Mouse (Mus musculus) liver, embryonic 12.5 days (tissue): Measurements from ENCODE around the gene Gm8439. TPM values are rescaled to one million over a fixed set of nuclear protein-coding genes. Genes with fewer than 3 reads are reported as not detected.
"Not testable (repeated sequence)": the region's sequence is repeated elsewhere in the genome, so short reads cannot be mapped to it uniquely, and the experiment has no call there.

ENCODE experiments used
- ATAC-seq: fragments of 200-750 bp; cut with Nextera tagmentation; 2 replicates; pipeline ENCODE4 v1.8.0; 2017; ENCODE audit warnings: moderate number of reproducible peaks, mild to moderate bottlenecking, moderate library complexity
- H3K27ac ChIP-seq: fragments of 300-500 bp; sonication (generic); 2 replicates; pipeline ENCODE4 v1.5.1; 2016; ENCODE audit warnings: mild to moderate bottlenecking
- H3K27me3 ChIP-seq: fragments of 300-500 bp; sonication (generic); replicated peaks from 2 replicates; pipeline ENCODE4 v1.6.1; 2016; ENCODE audit warnings: mild to moderate bottlenecking, moderate library complexity
- H3K36me3 ChIP-seq: fragments of 300-500 bp; sonication (generic); 2 replicates; pipeline ENCODE4 v1.6.1; 2016; ENCODE audit warnings: mild to moderate bottlenecking, moderate library complexity
- H3K4me1 ChIP-seq: fragments of 300-500 bp; sonication (generic); 2 replicates; pipeline ENCODE4 v1.6.1; 2016
- H3K4me2 ChIP-seq: fragments of 300-500 bp; sonication (generic); 2 replicates; pipeline ENCODE4 v1.6.1; 2016; ENCODE audit warnings: mild to moderate bottlenecking, moderate library complexity
- H3K4me3 ChIP-seq: fragments of 300-500 bp; sonication (generic); 2 replicates; pipeline ENCODE4 v1.5.1; 2016; ENCODE audit warnings: mild to moderate bottlenecking, moderate library complexity
- H3K9ac ChIP-seq: fragments of 300-500 bp; sonication (generic); 2 replicates; pipeline ENCODE4 v1.6.1; 2016; ENCODE audit warnings: mild to moderate bottlenecking, moderate library complexity
- H3K9me3 ChIP-seq: fragments of 300-500 bp; sonication (generic); replicated peaks from 2 replicates; pipeline ENCODE4 v1.6.1; 2016; ENCODE audit warnings: mild to moderate bottlenecking, moderate library complexity
- WGBS: fragments of 180-500 bp; shearing (Covaris S2); methylation state at CpG from one replicate; pipeline ENCODE4 v1.1.7; 2016; ENCODE audit not compliant: insufficient replicate concordance; 5-methylcytosine and 5-hydroxymethylcytosine counted together
- polyA plus RNA-seq: library from polyadenylated mRNA; unstranded; fragments of >200 nt; fragmentation: Nextera tagmentation; extraction: Ambion mirVana; gene quantifications from 2 replicates; pipeline ENCODE4 v1.2.1, GENCODE M21; 2016

The Gm8439 gene
- polyA plus RNA-seq, 1 experiment from 2014 or later: not detected

DNA sequence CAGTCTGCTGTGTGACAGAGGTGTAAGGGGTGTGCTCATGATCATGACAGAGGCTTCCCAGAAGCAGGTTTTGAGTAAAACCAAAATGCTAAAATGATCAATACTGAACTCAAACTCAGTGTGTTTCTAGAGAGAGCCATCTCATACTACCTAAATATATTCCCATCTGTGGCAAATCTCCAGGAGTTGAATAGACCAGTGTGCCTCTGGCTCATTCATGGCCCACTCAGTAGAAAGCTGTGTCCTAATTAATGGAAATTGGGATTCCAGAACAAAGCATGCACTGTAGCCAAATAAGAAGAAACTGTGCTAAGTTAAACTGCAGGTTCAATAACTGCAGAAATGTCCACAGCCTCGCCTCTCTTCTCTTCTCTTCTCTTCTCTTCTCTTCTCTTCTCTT lies 1.6 kb upstream of the Gm8439 start:
- Histone ChIP-seq H3K4me1 (peaks cover 27% of the 10 kb centered on the region), H3K9ac (no peak overlapping the region), H3K36me3 (no peaks in the 10 kb centered on the region), H3K9me3 (no peaks in the 10 kb centered on the region), H3K4me3 (no peak overlapping the region), H3K27me3 (peaks cover 49% of the 10 kb centered on the region), H3K27ac (no peak overlapping the region), H3K4me2 (no peak overlapping the region)
- no peak for ATAC-seq
- WGBS: 52% methylated on average over 1 of the region's 1 CpGs

DNA sequence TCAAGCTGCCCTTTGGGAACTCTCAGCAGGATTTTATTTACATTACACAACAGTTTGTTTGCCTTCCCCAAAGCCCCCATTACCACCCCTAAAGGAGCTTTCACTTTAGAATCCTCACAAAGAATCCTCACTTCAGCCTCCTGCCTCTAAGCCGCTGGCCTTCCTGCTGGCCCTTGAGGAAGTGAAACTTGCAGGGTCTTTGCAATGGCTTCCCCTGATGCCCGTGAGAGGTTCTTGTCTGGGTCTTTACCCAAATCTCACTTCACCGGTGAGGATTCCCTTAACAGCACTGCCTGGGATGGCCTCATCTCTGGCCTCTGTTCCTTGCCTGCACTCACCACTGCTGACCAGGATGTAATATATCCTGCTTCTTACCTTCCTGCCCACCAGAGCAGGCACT lies 525 bp downstream of the Gm8439 start:
- Histone ChIP-seq H3K4me1 (peaks cover 27% of the 10 kb centered on the region), H3K36me3 (no peaks in the 10 kb centered on the region), H3K27me3 (peaks cover 47% of the 10 kb centered on the region), H3K4me2 (peak overlapping the region; percentile 6; the same call in 1 of the 2 replicates), H3K9me3 (no peaks in the 10 kb centered on the region), H3K4me3 (no peak overlapping the region), H3K27ac (no peak overlapping the region), H3K9ac (no peak overlapping the region)
- 24% methylated on average over 3 of the region's 3 CpGs for WGBS
- no peak for ATAC-seq

DNA sequence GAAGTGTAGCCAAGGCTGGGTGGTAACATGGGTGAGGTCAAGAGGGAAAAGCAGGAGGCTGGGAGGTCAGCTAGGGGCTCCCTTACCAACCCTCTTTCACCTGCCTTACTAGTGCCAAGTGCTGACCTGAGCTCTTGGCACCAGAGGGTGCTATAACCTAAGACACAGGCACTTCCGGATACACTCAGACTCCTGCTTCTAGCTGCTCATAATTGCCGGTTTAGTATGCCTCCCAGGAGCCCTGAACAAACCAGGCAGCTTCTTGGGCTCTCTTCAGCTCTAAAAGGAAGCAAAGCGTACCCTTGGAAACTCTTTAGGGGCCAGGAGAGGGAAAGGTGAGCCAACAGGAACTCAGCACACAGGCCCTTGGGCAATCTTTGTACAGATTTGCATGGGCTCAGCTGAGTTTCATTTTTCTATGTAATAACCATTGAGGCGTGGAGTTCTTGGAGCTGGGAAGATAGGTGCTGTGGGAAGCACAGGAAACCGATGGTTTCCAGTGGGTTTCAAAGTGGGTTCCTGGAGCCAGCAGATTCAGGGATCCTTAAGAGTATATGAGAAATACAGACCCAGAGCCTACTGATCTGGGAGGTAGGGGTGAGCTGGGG lies 1.4 kb downstream of the Gm8439 start:
- Histone ChIP-seq H3K9ac (peak overlapping the region; percentile 22; the same call in 1 of the 2 replicates), H3K4me2 (peak overlapping the region; percentile 39)
- peak; percentile 85 for ATAC-seq

DNA sequence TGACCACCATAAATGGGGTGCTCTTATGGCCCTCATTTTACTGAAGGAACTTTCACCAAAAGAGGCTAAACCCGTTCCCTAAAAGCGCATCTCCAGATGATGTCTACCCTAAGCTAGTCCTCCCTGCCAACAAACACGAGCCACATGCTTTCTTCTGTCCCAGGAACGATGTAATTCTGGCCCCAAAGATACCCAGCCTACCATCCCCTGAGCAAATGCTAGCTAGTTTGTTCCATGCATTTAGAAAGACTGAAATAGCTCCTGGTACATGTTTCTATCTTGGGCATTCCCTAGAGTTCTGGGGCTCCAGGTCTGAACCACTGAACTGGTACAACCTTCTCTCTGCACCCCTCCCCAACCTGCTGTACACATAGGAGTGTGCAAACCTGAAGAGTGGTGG lies 2.4 kb downstream of the Gm8439 start:
- Histone ChIP-seq H3K9ac (no peak overlapping the region), H3K4me3 (no peak overlapping the region), H3K36me3 (no peaks in the 10 kb centered on the region), H3K9me3 (no peaks in the 10 kb centered on the region), H3K27me3 (peaks cover 37% of the 10 kb centered on the region), H3K4me2 (no peak overlapping the region), H3K4me1 (peaks cover 36% of the 10 kb centered on the region), H3K27ac (no peak overlapping the region)
- ATAC-seq: no peak
- WGBS: 75% methylated on average over 4 of the region's 4 CpGs

More for the DNA sequence above, 1.4 kb downstream of the Gm8439 start:
- H3K9me3 ChIP-seq: no peaks in the 10 kb centered on the region
- H3K4me1 ChIP-seq: peaks cover 27% of the 10 kb centered on the region
- 30% methylated on average over 5 of the region's 5 CpGs for WGBS
- H3K27me3 ChIP-seq: peaks cover 44% of the 10 kb centered on the region
- H3K4me3 ChIP-seq: no peak overlapping the region
- no peaks in the 10 kb centered on the region for H3K36me3 ChIP-seq
- 0 out of 2 replicates have a peak overlapping the region, but pooled peaks have one; percentile 5 for H3K27ac ChIP-seq

DNA sequence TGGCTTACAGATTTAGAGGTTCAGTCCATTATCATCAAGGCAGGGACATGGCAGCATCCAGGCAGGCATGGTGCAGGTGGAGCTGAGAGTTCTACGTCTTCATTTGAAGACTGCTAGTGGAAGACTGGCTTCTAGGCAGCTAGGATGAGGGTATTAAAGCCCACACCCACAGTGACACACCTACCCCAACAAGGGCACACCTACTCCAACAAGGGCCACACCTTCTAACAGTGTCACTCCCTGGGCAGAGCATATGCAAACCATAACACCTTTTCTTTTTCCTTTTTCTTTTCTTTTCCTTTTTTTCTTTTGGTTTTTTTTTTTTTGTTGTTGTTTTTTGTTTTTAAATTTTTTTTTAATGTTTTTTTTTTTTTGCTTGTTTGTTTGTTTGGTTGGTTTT lies 7.7 kb downstream of the Gm8439 start:
- H3K4me1 ChIP-seq: peaks cover 30% of the 10 kb centered on the region
- not testable (repeated sequence) for H3K27me3 ChIP-seq, H3K4me3 ChIP-seq, H3K4me2 ChIP-seq, H3K27ac ChIP-seq, H3K9me3 ChIP-seq, H3K9ac ChIP-seq, H3K36me3 ChIP-seq
- WGBS: 56% methylated on average over 1 of the region's 1 CpGs
- peak; percentile 61; the same call in 1 of the 2 replicates for ATAC-seq

DNA sequence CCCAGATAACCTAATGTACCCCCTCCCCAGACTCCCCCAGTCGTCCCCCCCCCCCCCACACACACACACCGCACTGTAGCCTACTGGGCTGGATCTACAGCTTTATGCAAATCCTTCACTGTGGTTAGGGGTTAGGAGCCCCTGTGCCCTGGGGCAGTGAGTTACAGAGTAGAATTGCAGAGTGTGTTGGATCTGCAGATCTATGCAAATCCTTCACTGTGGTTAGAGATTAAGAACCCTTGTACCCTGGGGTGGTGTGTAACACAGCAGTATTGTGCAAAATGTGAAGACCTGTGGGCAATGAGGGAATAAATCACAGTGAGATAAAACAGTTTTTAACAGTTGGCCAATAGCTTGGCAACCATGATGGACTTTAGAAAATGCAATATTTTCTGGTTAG lies 10.4 kb downstream of the Gm8439 start:
- H3K4me2 ChIP-seq: no peak overlapping the region
- 0 out of 2 replicates have a peak overlapping the region, but pooled peaks have one; percentile 25 for H3K27ac ChIP-seq
- no peak overlapping the region for H3K9ac ChIP-seq
- H3K36me3 ChIP-seq: no peaks in the 10 kb centered on the region
- no peaks in the 10 kb centered on the region for H3K27me3 ChIP-seq
- H3K9me3 ChIP-seq: no peaks in the 10 kb centered on the region
- H3K4me1 ChIP-seq: peaks cover 30% of the 10 kb centered on the region
- no peak for ATAC-seq
- no peak overlapping the region for H3K4me3 ChIP-seq
- WGBS: 22% methylated on average over 2 of the region's 2 CpGs

DNA sequence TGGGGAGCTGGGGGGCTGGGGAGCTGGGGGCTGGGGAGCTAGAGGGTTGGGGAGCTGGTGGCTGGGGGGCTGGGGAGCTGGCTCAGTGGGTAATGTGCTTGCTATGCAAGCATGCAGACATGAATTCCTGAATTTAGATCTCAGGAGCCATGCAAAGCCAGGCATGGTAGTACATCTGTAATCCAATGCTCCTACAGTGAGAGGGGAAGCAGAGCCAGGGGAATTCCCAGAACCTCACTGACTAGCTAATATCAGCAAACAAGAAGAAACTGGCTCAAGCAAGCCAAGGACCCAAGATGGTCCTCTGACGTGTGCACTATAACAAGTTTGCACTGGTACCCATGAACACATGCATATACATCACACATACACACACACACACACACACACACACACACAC lies 13.2 kb downstream of the Gm8439 start:
- H3K4me3 ChIP-seq: no peak overlapping the region
- H3K4me1 ChIP-seq: peaks cover 14% of the 10 kb centered on the region
- no peak overlapping the region for H3K4me2 ChIP-seq
- H3K9me3 ChIP-seq: no peaks in the 10 kb centered on the region
- no peak overlapping the region for H3K9ac ChIP-seq
- WGBS: 60% methylated on average over 1 of the region's 1 CpGs
- no peak for ATAC-seq
- no peak overlapping the region for H3K27ac ChIP-seq
- no peaks in the 10 kb centered on the region for H3K36me3 ChIP-seq
- H3K27me3 ChIP-seq: no peaks in the 10 kb centered on the region; the same call in 1 of the 2 replicates

DNA sequence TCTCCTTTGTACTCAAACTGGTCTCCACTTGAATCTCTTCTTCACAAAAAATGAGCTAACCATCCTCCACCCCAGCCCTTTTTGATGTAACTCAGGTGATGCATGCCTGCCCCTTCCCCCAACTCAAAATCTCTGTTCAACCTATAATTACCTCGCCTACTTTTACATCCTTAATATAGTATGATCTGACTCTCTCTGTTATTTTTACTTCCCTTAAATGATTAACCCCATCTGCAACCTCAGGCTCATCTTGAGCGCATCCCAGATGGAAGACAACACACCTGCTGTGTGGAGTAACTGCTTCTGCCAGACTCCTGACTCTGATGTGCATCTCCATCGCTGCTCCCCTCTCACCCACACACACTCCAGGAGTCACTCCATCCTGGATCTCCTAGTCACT lies 14.1 kb downstream of the Gm8439 start:
- H3K27me3 ChIP-seq: no peaks in the 10 kb centered on the region; the same call in 1 of the 2 replicates
- no peak overlapping the region for H3K27ac ChIP-seq
- no peak for ATAC-seq
- no peak overlapping the region for H3K9ac ChIP-seq
- H3K4me2 ChIP-seq: no peak overlapping the region
- WGBS: 64% methylated on average over 3 of the region's 3 CpGs
- H3K4me1 ChIP-seq: peaks cover 14% of the 10 kb centered on the region
- no peak overlapping the region for H3K4me3 ChIP-seq
- H3K9me3 ChIP-seq: no peaks in the 10 kb centered on the region
- H3K36me3 ChIP-seq: no peaks in the 10 kb centered on the region

DNA sequence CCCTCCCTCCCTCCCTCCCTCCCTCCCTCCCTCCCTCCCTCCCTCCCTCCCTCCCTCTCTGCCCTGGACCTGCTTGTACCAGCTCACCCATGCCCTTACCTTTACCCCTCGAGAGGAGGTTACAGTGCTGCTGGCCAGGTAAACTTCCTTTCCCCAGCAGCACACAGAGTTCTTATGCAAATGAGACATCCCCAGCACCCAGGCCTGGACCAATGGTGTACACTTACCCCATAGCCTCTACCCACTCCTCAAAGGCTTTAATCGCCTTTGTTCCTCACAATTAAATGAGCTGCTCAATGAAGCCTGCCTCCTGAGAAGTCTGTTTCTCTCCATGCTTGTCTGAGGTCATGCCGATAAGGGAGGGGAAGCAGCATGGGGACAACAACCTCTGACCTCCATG lies 18.4 kb downstream of the Gm8439 start:
- no peak for ATAC-seq
- H3K27ac ChIP-seq: no peak overlapping the region

DNA sequence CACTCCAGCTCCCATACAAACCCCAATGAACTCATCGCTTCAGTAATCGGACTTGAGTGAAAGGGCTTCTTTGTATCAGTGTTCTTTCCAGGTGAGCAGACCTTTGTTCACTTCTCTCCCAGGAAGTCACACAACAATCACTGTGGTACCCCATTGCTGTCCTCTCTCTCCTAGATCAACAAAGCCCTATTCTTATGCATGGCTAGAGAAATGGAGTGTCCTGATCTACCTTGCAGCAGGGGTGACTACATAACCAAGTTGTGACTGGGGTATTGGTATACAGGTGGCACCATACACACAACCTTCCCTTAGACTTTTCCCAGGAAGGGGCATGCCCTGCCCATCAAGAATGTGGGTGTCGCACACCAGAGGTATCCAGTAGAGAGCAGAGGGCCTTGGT lies 22.5 kb downstream of the Gm8439 start:
- H3K27me3 ChIP-seq: no peaks in the 10 kb centered on the region
- 93% methylated on average over 3 of the region's 3 CpGs for WGBS
- H3K36me3 ChIP-seq: no peaks in the 10 kb centered on the region
- no peak overlapping the region for H3K27ac ChIP-seq
- no peak overlapping the region for H3K4me2 ChIP-seq
- H3K9me3 ChIP-seq: no peaks in the 10 kb centered on the region
- no peak overlapping the region for H3K4me3 ChIP-seq
- peaks cover 45% of the 10 kb centered on the region for H3K4me1 ChIP-seq
- ATAC-seq: no peak
- no peak overlapping the region for H3K9ac ChIP-seq

More for the DNA sequence above, 18.4 kb downstream of the Gm8439 start:
- H3K27me3 ChIP-seq: no peaks in the 10 kb centered on the region; the same call in 1 of the 2 replicates
- no peaks in the 10 kb centered on the region for H3K9me3 ChIP-seq
- H3K36me3 ChIP-seq: no peaks in the 10 kb centered on the region
- no peak overlapping the region for H3K4me3 ChIP-seq
- 76% methylated on average over 2 of the region's 3 CpGs for WGBS
- H3K4me1 ChIP-seq: peaks cover 8% of the 10 kb centered on the region
- H3K4me2 ChIP-seq: no peak overlapping the region
- no peak overlapping the region for H3K9ac ChIP-seq

DNA sequence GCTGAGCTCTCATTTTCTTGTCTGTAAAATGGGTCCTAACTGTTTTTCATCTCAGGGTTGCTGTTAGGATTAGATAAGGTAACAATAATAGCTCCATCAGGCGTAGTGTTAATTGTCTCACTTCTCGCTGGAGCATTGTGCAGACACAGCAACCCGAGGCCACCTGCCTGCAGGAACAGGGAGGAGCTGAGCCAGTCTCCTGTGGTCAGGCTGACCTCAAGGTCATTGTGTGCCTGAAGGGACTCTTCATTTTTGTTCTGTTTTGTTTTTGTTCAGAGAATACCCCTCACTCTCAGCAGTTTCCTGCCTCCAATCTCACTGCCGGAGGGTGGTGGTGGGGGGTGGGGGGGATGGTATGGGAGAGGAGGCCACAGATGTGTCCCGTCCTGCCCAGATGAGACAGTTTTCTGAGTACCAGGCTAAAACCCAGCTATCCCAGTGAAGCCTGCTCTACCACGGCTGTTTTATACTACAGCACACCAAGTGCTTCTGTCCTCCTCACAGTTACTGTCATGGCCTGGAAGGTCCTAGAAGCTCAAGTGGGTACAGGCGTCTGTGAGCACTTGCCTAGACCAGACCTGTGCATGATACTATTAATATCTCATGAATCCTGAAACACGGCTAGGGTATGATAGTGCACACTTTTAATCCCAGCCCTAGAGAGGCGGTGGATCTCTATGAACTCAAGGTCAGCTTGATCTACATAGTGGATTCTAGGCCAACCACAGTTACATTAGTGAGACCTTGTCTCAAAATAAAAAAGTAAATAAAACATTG lies 23.9 kb downstream of the Gm8439 start:
- Histone ChIP-seq H3K9me3 (no peaks in the 10 kb centered on the region), H3K27ac (peak overlapping the region; percentile 67), H3K9ac (0 out of 2 replicates have a peak overlapping the region, but pooled peaks have one; percentile 24), H3K4me2 (no peak overlapping the region), H3K36me3 (no peaks in the 10 kb centered on the region), H3K4me3 (no peak overlapping the region), H3K27me3 (no peaks in the 10 kb centered on the region), H3K4me1 (peaks cover 48% of the 10 kb centered on the region)
- peak; percentile 38; the same call in 1 of the 2 replicates for ATAC-seq
- WGBS: 27% methylated on average over 9 of the region's 9 CpGs

DNA sequence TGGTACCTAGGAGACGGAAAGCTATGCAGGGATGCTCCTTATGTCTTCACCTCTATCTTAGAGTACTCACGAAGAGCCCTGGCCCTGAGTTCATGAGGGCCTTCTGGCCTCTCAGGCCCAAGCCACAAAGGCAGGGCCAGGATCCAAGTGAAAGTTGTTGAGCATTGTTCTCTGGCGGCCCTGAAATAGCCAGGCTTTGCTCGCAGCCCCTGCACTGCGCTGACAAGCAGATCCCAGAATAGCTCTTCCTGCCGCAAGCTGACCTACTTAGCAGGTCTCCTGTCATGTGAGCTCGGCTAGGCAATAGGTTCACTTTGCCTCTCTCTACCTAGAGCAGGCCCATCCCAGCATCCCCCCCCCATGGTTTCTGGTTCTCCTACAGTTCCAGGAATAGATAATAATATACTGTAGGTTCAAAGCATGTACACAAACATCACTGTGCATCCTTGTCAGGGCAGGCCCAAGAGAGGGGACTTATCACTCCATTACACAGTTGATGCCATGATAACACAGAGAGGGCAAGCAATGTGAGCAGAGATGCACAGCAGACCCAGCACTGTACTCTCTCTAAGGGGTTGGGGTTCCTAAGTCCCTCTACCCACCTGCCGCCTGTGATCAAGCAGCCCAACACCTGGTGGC lies 25.3 kb downstream of the Gm8439 start:
- Histone ChIP-seq H3K36me3 (no peaks in the 10 kb centered on the region), H3K9ac (peak overlapping the region; percentile 0; the same call in 1 of the 2 replicates), H3K9me3 (no peaks in the 10 kb centered on the region), H3K4me1 (peaks cover 58% of the 10 kb centered on the region), H3K4me3 (no peak overlapping the region), H3K4me2 (peak overlapping the region; percentile 5; the same call in 1 of the 2 replicates), H3K27ac (peak overlapping the region; percentile 65), H3K27me3 (no peaks in the 10 kb centered on the region)
- 54% methylated on average over 8 of the region's 8 CpGs for WGBS
- ATAC-seq: peak; percentile 73
